Mouse (Mus musculus): ENCODE data around the gene Phf12.

Gene Phf12

GRCm38 (mm10) chr11:78056946-78057345, 74.4 kb downstream of the Phf12 start:
- in situ Hi-C loops (cut with MboI; ENCODE audit: low pct_unique_long_range_greater_than_20kb in 1 of 2, low sequenced_read_pairs in 2 of 2, unreplicated experiment in 1 of 2) = no loop called here

- in situ Hi-C loops (cut with MboI; ENCODE audit: low pct_unique_long_range_greater_than_20kb in 1 of 2, low sequenced_read_pairs in 2 of 2, unreplicated experiment in 1 of 2) = no loop called here
These were observed 77.5 kb downstream of the Phf12 start for GRCm38 (mm10) chr11:78059833-78060757.

GRCm38 (mm10) chr11:78062563-78062962, 80.0 kb downstream of the Phf12 start:
- in situ Hi-C loops (cut with MboI; ENCODE audit: low pct_unique_long_range_greater_than_20kb in 1 of 2, low sequenced_read_pairs in 2 of 2, unreplicated experiment in 1 of 2) = no loop called here

- in situ Hi-C loops (cut with MboI; ENCODE audit: low pct_unique_long_range_greater_than_20kb in 1 of 2, low sequenced_read_pairs in 2 of 2, unreplicated experiment in 1 of 2) = no loop called here
These were observed 83.4 kb downstream of the Phf12 start for GRCm38 (mm10) chr11:78065906-78066305.

- in situ Hi-C loops (cut with MboI; ENCODE audit: low pct_unique_long_range_greater_than_20kb in 1 of 2, low sequenced_read_pairs in 2 of 2, unreplicated experiment in 1 of 2) = no loop called here
These were observed 84.1 kb downstream of the Phf12 start for GRCm38 (mm10) chr11:78066641-78067040.

GRCm38 (mm10) chr11:78067566-78067965, 85.0 kb downstream of the Phf12 start:
- in situ Hi-C loops (cut with MboI; ENCODE audit: low pct_unique_long_range_greater_than_20kb in 1 of 2, low sequenced_read_pairs in 2 of 2, unreplicated experiment in 1 of 2) = no loop called here

- in situ Hi-C loops (cut with MboI; ENCODE audit: low pct_unique_long_range_greater_than_20kb in 1 of 2, low sequenced_read_pairs in 2 of 2, unreplicated experiment in 1 of 2) = no loop called here
These were observed 86.6 kb downstream of the Phf12 start for GRCm38 (mm10) chr11:78069130-78069529.

GRCm38 (mm10) chr11:78069646-78070045, 87.1 kb downstream of the Phf12 start:
- in situ Hi-C loops (cut with MboI; ENCODE audit: low pct_unique_long_range_greater_than_20kb in 1 of 2, low sequenced_read_pairs in 2 of 2, unreplicated experiment in 1 of 2) = no loop called here

- in situ Hi-C loops (cut with MboI; ENCODE audit: low pct_unique_long_range_greater_than_20kb in 1 of 2, low sequenced_read_pairs in 2 of 2, unreplicated experiment in 1 of 2) = no loop called here
These were observed 89.4 kb downstream of the Phf12 start for GRCm38 (mm10) chr11:78071938-78072337.

- in situ Hi-C loops (cut with MboI; ENCODE audit: low pct_unique_long_range_greater_than_20kb in 1 of 2, low sequenced_read_pairs in 2 of 2, unreplicated experiment in 1 of 2) = no loop called here
These were observed 90.0 kb downstream of the Phf12 start for GRCm38 (mm10) chr11:78072425-78073130.

GRCm38 (mm10) chr11:78073577-78074276, 91.2 kb downstream of the Phf12 start:
- in situ Hi-C loops (cut with MboI; ENCODE audit: low pct_unique_long_range_greater_than_20kb in 1 of 2, low sequenced_read_pairs in 2 of 2, unreplicated experiment in 1 of 2) = no loop called here

- in situ Hi-C loops (cut with MboI; ENCODE audit: low pct_unique_long_range_greater_than_20kb in 1 of 2, low sequenced_read_pairs in 2 of 2, unreplicated experiment in 1 of 2) = no loop called here
These were observed 91.7 kb downstream of the Phf12 start for GRCm38 (mm10) chr11:78074277-78074652.

- in situ Hi-C loops (cut with MboI; ENCODE audit: low pct_unique_long_range_greater_than_20kb in 1 of 2, low sequenced_read_pairs in 2 of 2, unreplicated experiment in 1 of 2) = no loop called here
These were observed 92.1 kb downstream of the Phf12 start for GRCm38 (mm10) chr11:78074666-78075065.

All from mouse embryonic stem cell (cell line).